Mouse (Mus musculus): ENCODE data around the gene Pnpo.

DNA sequence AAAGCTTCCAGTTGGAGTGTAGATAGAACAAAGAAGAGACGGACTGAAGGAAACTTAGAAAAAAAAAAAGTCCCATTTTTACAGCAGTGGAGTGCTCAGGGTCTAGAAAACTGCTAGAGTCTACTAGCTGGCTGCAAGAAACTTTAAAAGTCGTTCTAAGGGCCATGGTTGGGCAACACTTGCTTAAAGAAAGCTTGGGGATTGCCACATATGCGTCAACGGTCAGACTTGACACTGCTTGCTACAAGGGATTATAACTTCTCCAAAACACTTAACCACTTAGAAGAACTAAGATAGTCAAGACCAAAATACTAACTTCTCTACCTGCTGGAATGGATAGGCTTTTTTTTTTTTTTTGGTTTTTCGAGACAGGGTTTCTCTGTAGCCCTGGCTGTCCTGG lies 31.0 kb upstream of the Pnpo start:
- TF ChIP-seq CTCF (conservative IDR thresholded peaks at IDR 0.05; ENCODE audit: low read length) (no peak), POU5F1 (IDR thresholded peaks at IDR 0.05; ENCODE audit: borderline replicate concordance, low read length) (no peak), NANOG (IDR thresholded peaks at IDR 0.05; ENCODE audit: borderline replicate concordance, low read length) (no peak)

All from E14TG2a.4 (cell line).